Mouse (Mus musculus) G1E (cell line): Measurements from ENCODE around the gene Ppil2.

ENCODE experiments used
- CTCF ChIP-seq: IDR thresholded peaks from 2 replicates; pipeline ENCODE4 v1.5.1; 2012; ENCODE audit warnings: low read depth, low read length, inconsistent platforms, mixed read lengths
- GATA1 ChIP-seq: IDR thresholded peaks from 2 replicates; pipeline ENCODE4 v1.6.1; 2012; ENCODE audit warnings: borderline replicate concordance, low read length, inconsistent platforms, mixed read lengths
- TAL1 ChIP-seq: conservative IDR thresholded peaks from 2 replicates; pipeline ENCODE4 v1.6.1; 2012; ENCODE audit warnings: low read depth, low read length, inconsistent platforms, mixed read lengths

GRCm38 (mm10) chr16:17069511-17070443 lies 41.3 kb downstream of the Ppil2 start, which contains the start of gene Ypel1:
- no peak for TF ChIP-seq TAL1
- no peak for TF ChIP-seq CTCF
- no peak for TF ChIP-seq GATA1
